Comparison of ENCODE assay signal across 1 mouse cellular context in the genomic region with DNA sequence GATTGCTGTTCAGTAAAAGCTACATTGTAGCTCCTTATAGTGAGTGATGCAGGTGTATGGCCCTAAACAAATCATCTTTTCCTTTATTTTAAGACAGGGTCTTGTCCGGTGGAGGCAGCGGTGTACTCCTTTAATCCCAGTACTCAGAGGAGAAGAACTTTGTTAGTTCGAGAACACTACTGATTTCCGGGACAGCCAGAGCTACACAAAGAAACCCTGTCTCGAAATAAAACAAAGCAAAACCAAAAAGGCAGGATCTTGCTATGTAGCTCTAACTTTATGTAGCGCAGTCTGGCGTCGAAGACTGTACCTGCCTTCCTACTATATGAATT.
A peak's percentile ranks its signal among the peaks of the same experiment; 100 is the strongest.
TF ChIP-seq lines count a peak whose summit lies in the region.

No protein-coding gene starts in this region.

TF ChIP-seq in CH12.LX, 34 proteins besides CTCF, POLR2A, EP300 and RAD21 (continued from another document):
- TF ChIP-seq MYC (IDR thresholded peaks at IDR 0.05; ENCODE audit: low read depth, low read length) (no peak; the same call in 1 of the 2 replicates), POLR2AphosphoS2 (IDR thresholded peaks at IDR 0.05; ENCODE audit: low read depth, low read length) (peak; percentile 66; the same call in 1 of the 2 replicates), BHLHE40 (IDR thresholded peaks at IDR 0.05; ENCODE audit: low read depth, low read length) (0 out of 2 replicates have a peak, but pooled peaks have one; percentile 1), USF2 (conservative IDR thresholded peaks at IDR 0.05; ENCODE audit: low read depth, low read length) (no peak), PAX5 (IDR thresholded peaks at IDR 0.05; ENCODE audit: low read length) (no peak), TCF12 (IDR thresholded peaks at IDR 0.05; ENCODE audit: low read depth, low read length) (no peak), ETS1 (conservative IDR thresholded peaks at IDR 0.05; ENCODE audit: low read depth, low read length) (no peak; the same call in 1 of the 2 replicates)
